Mouse (Mus musculus): ENCODE data around the gene Gm7714. TPM values are rescaled to one million over a fixed set of nuclear protein-coding genes. Genes with fewer than 3 reads are reported as not detected.
"Not testable (repeated sequence)": the region's sequence is repeated elsewhere in the genome, so short reads cannot be mapped to it uniquely, and the experiment has no call there.

The Gm7714 gene
- not detected in 2 replicates for polyA plus RNA-seq (2015; fragmentation: Nextera tagmentation; extraction: Ambion mirVana)

DNA sequence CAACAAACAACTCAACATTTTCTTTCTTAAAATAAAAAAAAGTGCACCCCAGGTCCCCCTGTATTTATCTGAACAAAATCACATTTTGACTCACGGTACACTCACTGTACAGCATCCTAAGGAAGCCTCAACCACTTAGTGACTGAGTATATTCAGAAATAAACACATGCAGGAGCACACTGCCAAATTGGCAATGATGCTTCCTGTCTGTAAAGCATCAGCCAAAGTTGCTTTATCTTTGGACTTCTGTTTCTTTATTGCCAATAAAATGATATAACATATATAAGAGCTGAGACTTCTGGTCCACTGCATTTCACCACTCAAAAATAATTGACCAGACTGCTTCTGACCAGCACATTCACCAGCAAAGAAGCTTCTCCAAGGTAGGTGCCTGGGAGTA lies at the start of gene Gm7714:
Gm7714 (plus strand) TSS at position 301 of the 400 bp plus-strand sequence.
- no peak within 1 kb of the TSS for H3K4me2 ChIP-seq
- H3K27me3 ChIP-seq (replicated peaks) = no peaks in the 10 kb centered on the region
- WGBS = 71% methylated on average over 1 of the region's 1 CpGs
- H3K4me3 ChIP-seq = no peak within 1 kb of the TSS
- no peak within 1 kb of the TSS for H3K27ac ChIP-seq
- H3K9ac ChIP-seq = no peak within 1 kb of the TSS
- no peaks in the 10 kb centered on the region for H3K36me3 ChIP-seq (replicated peaks)
- no peak for ATAC-seq (replicated peaks)
- H3K9me3 ChIP-seq = no peaks in the 10 kb centered on the region
- H3K4me1 ChIP-seq = no peaks in the 10 kb centered on the region

DNA sequence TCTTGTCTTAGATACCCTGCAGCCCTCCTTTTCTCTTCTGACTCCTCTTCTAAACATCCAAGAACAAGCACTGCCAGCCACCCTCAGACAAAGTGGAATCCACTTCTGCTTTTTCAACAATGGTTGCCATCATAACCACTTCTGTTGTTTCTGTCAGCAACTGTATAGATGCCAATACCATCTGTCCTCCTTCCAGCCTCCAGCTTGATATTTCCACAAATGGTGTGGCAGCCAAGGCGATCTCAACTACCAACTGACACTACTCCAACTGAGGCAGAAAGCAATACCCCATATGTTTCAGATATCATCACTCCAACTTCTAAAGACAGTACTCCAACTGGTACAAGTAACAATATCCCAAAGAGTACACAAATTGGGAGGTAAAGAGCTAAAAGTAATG lies 12.2 kb upstream of the Gm7714 start:
- Histone ChIP-seq H3K27me3 (replicated peaks) (no peaks in the 10 kb centered on the region), H3K4me2 (no peak overlapping the region), H3K4me3 (no peak overlapping the region), H3K27ac (no peak overlapping the region), H3K4me1 (no peaks in the 10 kb centered on the region), H3K9me3 (no peaks in the 10 kb centered on the region), H3K9ac (no peak overlapping the region), H3K36me3 (replicated peaks) (no peaks in the 10 kb centered on the region)
- 93% methylated on average over 1 of the region's 1 CpGs for WGBS
- ATAC-seq (replicated peaks) = no peak

DNA sequence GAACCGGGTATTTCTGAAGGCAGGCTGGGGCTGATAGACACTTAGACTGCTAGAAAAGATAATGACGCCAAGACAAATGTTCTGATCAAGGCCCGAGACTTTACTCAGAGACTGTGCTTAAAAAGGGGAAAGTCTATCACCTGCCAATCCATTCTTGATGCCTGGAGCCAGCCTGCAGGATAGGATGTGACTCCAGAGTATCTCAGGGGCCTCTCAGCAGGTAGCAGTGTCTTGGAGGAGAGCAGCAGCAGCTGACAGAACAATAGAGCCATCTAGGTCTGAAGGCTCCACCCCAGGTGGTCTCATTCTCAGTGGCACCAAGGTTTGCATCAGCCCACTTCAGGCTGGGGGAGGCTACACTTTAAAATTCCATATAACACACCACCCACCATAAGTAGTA lies 42.6 kb downstream of the Gm7714 start:
- H3K4me3 ChIP-seq; H3K27ac ChIP-seq; H3K9me3 ChIP-seq; ATAC-seq (replicated peaks); H3K36me3 ChIP-seq (replicated peaks); H3K4me1 ChIP-seq; H3K27me3 ChIP-seq (replicated peaks); H3K9ac ChIP-seq; H3K4me2 ChIP-seq: not testable (repeated sequence)
- 71% methylated on average over 3 of the region's 3 CpGs for WGBS

DNA sequence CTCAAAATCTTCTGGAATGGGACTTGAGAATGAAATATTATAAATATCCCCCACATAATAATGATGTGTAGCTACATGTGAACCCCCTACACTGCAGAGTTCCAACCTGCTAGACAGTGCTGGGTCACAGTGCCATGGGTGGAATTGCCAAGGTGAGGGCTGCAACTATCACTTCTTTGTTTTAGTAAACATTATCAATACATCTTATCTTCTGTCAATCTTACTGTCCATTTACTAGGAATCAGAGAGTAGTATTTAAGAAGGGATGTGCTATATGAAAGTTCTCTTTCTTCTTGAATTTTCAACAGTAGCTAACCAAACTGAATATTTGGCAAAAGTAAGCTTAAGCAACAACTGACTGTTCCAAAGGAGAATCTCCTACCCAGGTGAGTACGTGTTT lies 48.3 kb downstream of the Gm7714 start, which contains the start of gene Prol1:
Prol1 (plus strand) TSS at position 301 of the 400 bp plus-strand sequence.
- WGBS = 94% methylated on average over 1 of the region's 1 CpGs
- H3K9me3 ChIP-seq = no peaks in the 10 kb centered on the region
- H3K9ac ChIP-seq = no peak within 1 kb of the TSS
- ATAC-seq (replicated peaks) = no peak
- no peak within 1 kb of the TSS for H3K4me2 ChIP-seq
- H3K27me3 ChIP-seq (replicated peaks) = no peaks in the 10 kb centered on the region
- no peaks in the 10 kb centered on the region for H3K4me1 ChIP-seq
- H3K27ac ChIP-seq = no peak within 1 kb of the TSS
- H3K4me3 ChIP-seq = no peak within 1 kb of the TSS
- no peaks in the 10 kb centered on the region for H3K36me3 ChIP-seq (replicated peaks)

Other genes starting within 250 kb of the Gm7714 start
- not detected in 2 replicates for gene Smr2, start 182.4 kb upstream of the Gm7714 start, polyA plus RNA-seq (2015; fragmentation: Nextera tagmentation; extraction: Ambion mirVana)
- gene Gm11116, start 157.4 kb upstream of the Gm7714 start, polyA plus RNA-seq (2015; fragmentation: Nextera tagmentation; extraction: Ambion mirVana) = not detected in 2 replicates
- gene Gm11115, start 114.8 kb upstream of the Gm7714 start, polyA plus RNA-seq (2015; fragmentation: Nextera tagmentation; extraction: Ambion mirVana) = not detected in 2 replicates
- gene Prol1, start 48.4 kb downstream of the Gm7714 start, polyA plus RNA-seq (2015; fragmentation: Nextera tagmentation; extraction: Ambion mirVana) = not detected in 2 replicates
- not detected in 2 replicates for gene Amtn, start 107.2 kb downstream of the Gm7714 start, polyA plus RNA-seq (2015; fragmentation: Nextera tagmentation; extraction: Ambion mirVana)
- not detected in 2 replicates for gene Ambn, start 187.1 kb downstream of the Gm7714 start, polyA plus RNA-seq (2015; fragmentation: Nextera tagmentation; extraction: Ambion mirVana)
- gene Enam, start 219.1 kb downstream of the Gm7714 start, polyA plus RNA-seq (2015; fragmentation: Nextera tagmentation; extraction: Ambion mirVana) = not detected in 2 replicates

Measured in midbrain, embryonic 15.5 days (tissue).